Mouse (Mus musculus) hindbrain, embryonic 16.5 days (tissue): ENCODE measurements at regions not wholly inside any gene's neighbourhood (a gene's known extent, or its start where the extent isn't known, plus 50 kb on each side); places are given as distances from the start of the nearest gene placed in this dataset.

ENCODE experiments used
- ATAC-seq: fragments of 200-750 bp; cut with Nextera tagmentation; 2 replicates; pipeline ENCODE4 v1.8.0; 2017; ENCODE audit warnings: moderate TSS enrichment, moderate library complexity
- H3K27ac ChIP-seq: fragments of 300-500 bp; sonication (generic); 2 replicates; pipeline ENCODE4 v1.5.1; 2014; ENCODE audit warnings: low read depth, mild to moderate bottlenecking, control low read depth, low read length, moderate library complexity
- H3K27me3 ChIP-seq: fragments of 300-500 bp; sonication (generic); replicated peaks from 2 replicates; pipeline ENCODE4 v1.6.1; 2014; ENCODE audit warnings: low read length; ENCODE audit not compliant: control insufficient read depth, insufficient read depth
- H3K36me3 ChIP-seq: fragments of 300-500 bp; sonication (generic); 2 replicates; pipeline ENCODE4 v1.6.1; 2014; ENCODE audit warnings: mild to moderate bottlenecking, low read length, moderate library complexity, mixed read lengths; ENCODE audit not compliant: control insufficient read depth, insufficient read depth
- H3K4me1 ChIP-seq: fragments of 300-500 bp; sonication (generic); 2 replicates; pipeline ENCODE4 v1.6.1; 2014; ENCODE audit warnings: low read depth, low read length; ENCODE audit not compliant: control insufficient read depth, insufficient read depth
- H3K4me2 ChIP-seq: fragments of 300-500 bp; sonication (generic); 2 replicates; pipeline ENCODE4 v1.6.1; 2014; ENCODE audit warnings: mild to moderate bottlenecking, low read length, control low read depth, moderate library complexity
- H3K4me3 ChIP-seq: fragments of 300-500 bp; sonication (generic); 2 replicates; pipeline ENCODE4 v1.5.1; 2014; ENCODE audit warnings: mild to moderate bottlenecking, low read length, control low read depth, moderate library complexity
- H3K9ac ChIP-seq: fragments of 300-500 bp; sonication (generic); 2 replicates; pipeline ENCODE4 v1.6.1; 2014; ENCODE audit warnings: low read depth, mild to moderate bottlenecking, control low read depth, low read length, moderate library complexity
- H3K9me3 ChIP-seq: fragments of 300-500 bp; sonication (generic); 2 replicates; pipeline ENCODE4 v1.6.1; 2014; ENCODE audit warnings: mild to moderate bottlenecking, low read length, moderate library complexity; ENCODE audit not compliant: control insufficient read depth
- WGBS: fragments of 180-500 bp; shearing (Covaris S2); extraction: QIAGEN DNeasy Blood & Tissue Kit; methylation state at CpG from one replicate; pipeline ENCODE4 v1.1.7; 2014; 5-methylcytosine and 5-hydroxymethylcytosine counted together

DNA sequence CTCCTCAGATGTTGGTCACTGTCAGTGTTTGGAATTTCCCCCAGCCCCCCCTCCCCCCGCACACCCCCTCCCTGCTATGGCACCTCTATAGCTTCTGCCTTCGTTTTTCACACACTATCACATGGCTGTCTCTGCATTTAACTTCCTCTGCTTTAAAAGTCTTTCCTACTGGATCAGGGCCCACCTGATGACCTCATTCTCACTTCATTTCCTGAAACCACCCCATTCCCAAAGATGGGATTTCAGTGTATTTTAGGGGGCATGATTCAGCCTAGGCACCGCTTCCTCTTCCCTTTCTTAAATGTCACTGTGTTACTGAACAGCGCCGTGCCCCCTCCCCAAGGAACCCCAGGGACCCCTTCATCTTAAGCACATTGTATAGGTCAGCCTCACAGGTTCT, 103.7 kb downstream of the Ndufa10 start:
- no peak for ATAC-seq
- WGBS: 83% methylated on average over 5 of the region's 5 CpGs
- no peak overlapping the region for H3K9ac ChIP-seq
- H3K9me3 ChIP-seq: no peaks in the 10 kb centered on the region
- no peak overlapping the region for H3K27ac ChIP-seq
- H3K4me3 ChIP-seq: no peak overlapping the region
- peaks cover 19% of the 10 kb centered on the region for H3K4me1 ChIP-seq
- no peaks in the 10 kb centered on the region for H3K27me3 ChIP-seq
- no peaks in the 10 kb centered on the region for H3K36me3 ChIP-seq
- H3K4me2 ChIP-seq: no peak overlapping the region

DNA sequence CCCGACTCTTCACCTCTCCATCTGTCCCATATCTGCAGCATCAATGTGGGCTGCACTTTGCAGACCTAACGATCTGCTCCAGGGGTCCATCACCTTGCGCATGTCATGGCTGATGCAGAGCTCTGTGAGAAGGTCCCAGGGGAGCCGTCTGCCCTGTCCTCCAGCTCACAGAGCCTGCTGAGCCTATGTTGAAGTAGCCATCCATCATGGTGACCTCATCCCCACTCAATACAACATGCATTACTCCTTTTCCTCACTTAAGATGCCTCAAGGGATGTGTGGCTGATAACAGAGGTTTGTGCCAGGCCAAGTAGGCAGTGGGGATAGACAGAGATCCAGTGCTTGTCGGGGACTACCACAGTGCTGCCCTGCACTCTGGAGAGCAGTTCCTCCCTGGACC, 107.4 kb downstream of the Ndufa10 start:
- H3K4me1 ChIP-seq: peaks cover 6% of the 10 kb centered on the region
- no peaks in the 10 kb centered on the region for H3K27me3 ChIP-seq
- H3K27ac ChIP-seq: no peak overlapping the region
- no peak overlapping the region for H3K4me2 ChIP-seq
- 77% methylated on average over 5 of the region's 5 CpGs for WGBS
- no peak overlapping the region for H3K9ac ChIP-seq
- no peaks in the 10 kb centered on the region for H3K36me3 ChIP-seq
- no peak for ATAC-seq
- no peak overlapping the region for H3K4me3 ChIP-seq
- H3K9me3 ChIP-seq: no peaks in the 10 kb centered on the region

DNA sequence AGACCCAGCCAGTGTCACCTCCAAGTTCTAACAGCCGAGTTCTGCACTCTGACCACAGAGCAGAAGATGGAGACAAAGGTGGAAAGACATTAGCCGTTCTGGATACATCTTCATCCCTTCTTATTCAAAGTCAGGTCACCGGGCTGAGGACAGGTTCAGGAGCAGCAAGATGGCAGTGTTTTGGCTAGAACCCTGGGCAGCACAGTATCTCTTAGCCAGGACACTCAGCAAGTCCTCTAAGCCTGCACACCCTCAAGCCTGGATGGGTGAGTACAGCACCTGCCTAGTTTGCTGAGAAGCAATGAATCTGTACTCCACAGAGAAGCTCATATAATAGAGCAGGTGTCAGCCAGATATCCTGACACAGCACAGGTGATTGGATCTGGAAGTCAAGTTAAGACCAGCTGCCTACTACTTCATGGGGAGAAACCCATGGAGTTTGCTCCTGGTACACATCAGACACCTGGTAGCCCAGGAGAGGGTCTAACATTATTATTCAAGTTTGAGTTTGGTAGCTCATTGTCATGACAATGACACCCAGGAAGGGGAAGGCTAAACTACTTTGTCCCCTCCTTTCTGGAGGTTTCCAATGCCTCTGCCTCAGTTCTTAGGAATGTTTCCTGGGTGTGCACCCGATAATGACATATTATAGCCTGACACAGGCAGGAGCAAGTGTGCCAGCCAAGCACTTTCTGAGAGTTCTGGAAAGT, 108.1 kb downstream of the Ndufa10 start:
- Histone ChIP-seq H3K4me2 (no peak overlapping the region), H3K4me1 (peaks cover 2% of the 10 kb centered on the region), H3K9me3 (no peaks in the 10 kb centered on the region), H3K36me3 (no peaks in the 10 kb centered on the region), H3K27me3 (no peaks in the 10 kb centered on the region), H3K27ac (no peak overlapping the region), H3K4me3 (no peak overlapping the region), H3K9ac (no peak overlapping the region)
- no peak for ATAC-seq
- WGBS: 81% methylated on average over 4 of the region's 4 CpGs

- Histone ChIP-seq H3K36me3 (no peaks in the 10 kb centered on the region), H3K4me1 (peaks cover 2% of the 10 kb centered on the region), H3K4me3 (no peak overlapping the region), H3K9ac (no peak overlapping the region), H3K27ac (peak overlapping the region; percentile 49), H3K27me3 (no peaks in the 10 kb centered on the region), H3K9me3 (no peaks in the 10 kb centered on the region), H3K4me2 (no peak overlapping the region)
- 55% methylated on average over 7 of the region's 7 CpGs for WGBS
- peak; percentile 9; the same call in 1 of the 2 replicates for ATAC-seq
Measured at GRCm38 (mm10) chr1:92361677-92362076, 112.0 kb downstream of the Ndufa10 start.

- Histone ChIP-seq H3K27ac (no peak overlapping the region), H3K27me3 (no peaks in the 10 kb centered on the region), H3K4me3 (no peak overlapping the region), H3K4me1 (peaks cover 2% of the 10 kb centered on the region), H3K4me2 (no peak overlapping the region), H3K9me3 (no peaks in the 10 kb centered on the region), H3K36me3 (no peaks in the 10 kb centered on the region), H3K9ac (no peak overlapping the region)
- 14% methylated on average over 7 of the region's 7 CpGs for WGBS
- no peak for ATAC-seq
Measured at GRCm38 (mm10) chr1:92360255-92360654, 113.4 kb downstream of the Ndufa10 start.

DNA sequence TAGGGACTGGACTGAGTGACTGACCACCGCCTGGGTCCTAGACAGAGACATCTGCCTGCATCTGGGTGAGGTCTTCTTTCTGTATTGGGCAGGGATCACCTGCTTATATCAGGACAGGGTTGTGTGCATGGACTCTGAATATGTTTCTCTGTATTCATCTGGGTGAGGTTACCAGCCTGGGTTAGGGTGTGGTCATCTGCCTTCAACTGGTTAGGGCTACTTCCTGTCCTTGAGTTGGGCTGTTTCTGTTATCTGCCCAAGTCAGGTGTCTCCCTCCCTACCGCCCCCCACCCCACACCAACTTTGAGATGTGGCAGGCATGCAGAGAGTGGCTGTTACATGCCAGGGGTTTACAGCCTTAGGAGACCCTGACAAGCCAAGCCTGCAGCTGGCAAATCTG, 114.2 kb downstream of the Ndufa10 start:
- peaks cover 2% of the 10 kb centered on the region for H3K4me1 ChIP-seq
- H3K4me3 ChIP-seq: no peak overlapping the region
- no peak overlapping the region for H3K4me2 ChIP-seq
- WGBS: 97% methylated on average over 2 of the region's 2 CpGs
- H3K36me3 ChIP-seq: no peaks in the 10 kb centered on the region
- H3K27ac ChIP-seq: no peak overlapping the region
- no peaks in the 10 kb centered on the region for H3K9me3 ChIP-seq
- H3K9ac ChIP-seq: no peak overlapping the region
- no peaks in the 10 kb centered on the region for H3K27me3 ChIP-seq
- no peak for ATAC-seq

- no peak for ATAC-seq
- no peak overlapping the region for H3K4me3 ChIP-seq
- H3K27me3 ChIP-seq: no peaks in the 10 kb centered on the region
- H3K9ac ChIP-seq: no peak overlapping the region
- peaks cover 2% of the 10 kb centered on the region for H3K4me1 ChIP-seq
- no peaks in the 10 kb centered on the region for H3K9me3 ChIP-seq
- no peaks in the 10 kb centered on the region for H3K36me3 ChIP-seq
- no peak overlapping the region for H3K27ac ChIP-seq
- no peak overlapping the region for H3K4me2 ChIP-seq
- WGBS: 82% methylated on average over 8 of the region's 8 CpGs
Measured at GRCm38 (mm10) chr1:92358758-92359287, 114.8 kb downstream of the Ndufa10 start.

- 48% methylated on average over 17 of the region's 17 CpGs for WGBS
- H3K9ac ChIP-seq: no peak overlapping the region
- H3K27me3 ChIP-seq: no peaks in the 10 kb centered on the region
- no peak overlapping the region for H3K4me2 ChIP-seq
- no peaks in the 10 kb centered on the region for H3K4me1 ChIP-seq
- H3K9me3 ChIP-seq: no peaks in the 10 kb centered on the region
- no peak overlapping the region for H3K27ac ChIP-seq
- no peaks in the 10 kb centered on the region for H3K36me3 ChIP-seq
- no peak overlapping the region for H3K4me3 ChIP-seq
- ATAC-seq: no peak
Measured at GRCm38 (mm10) chr1:92348353-92349005, 125.2 kb downstream of the Ndufa10 start.

GRCm38 (mm10) chr1:92347656-92348055, 126.0 kb downstream of the Ndufa10 start:
- Histone ChIP-seq H3K9ac (no peak overlapping the region), H3K4me3 (no peak overlapping the region), H3K4me1 (no peaks in the 10 kb centered on the region), H3K27ac (no peak overlapping the region), H3K27me3 (no peaks in the 10 kb centered on the region), H3K4me2 (no peak overlapping the region), H3K9me3 (no peaks in the 10 kb centered on the region), H3K36me3 (no peaks in the 10 kb centered on the region)
- WGBS: 65% methylated on average over 9 of the region's 9 CpGs
- no peak for ATAC-seq
